Mouse (Mus musculus) left cerebral cortex, postnatal 10 days (tissue): ENCODE data around the gene 5830411N06Rik. TPM values are rescaled to one million over a fixed set of nuclear protein-coding genes. Genes with fewer than 3 reads are reported as not detected.

Experiments used
- DNase-seq, 2 experiments: peaks; one replicate each; pipeline ENCODE4 v3.0.0; 2021 to 2022; ENCODE audit warnings: low spot score in 2 of 2, mixed read lengths in 1 of 2; ENCODE audit errors: extremely low spot score in 1 of 2
- intact Hi-C: fragments of 180-260 bp; cut with DNase I; formaldehyde crosslinking; loops from one replicate; pipeline ENCODE4 v1.15.1; 2025
- total RNA-seq, 2 experiments: library from RNA; stranded (reverse); gene quantifications; 2 replicates each; pipeline ENCODE4 v1.2.3; 2021

The 5830411N06Rik gene
- total RNA-seq, result under 1 TPM in 1 of 2 experiments, not detected in 1; 0.06 TPM

- no peak for DNase-seq
- intact Hi-C loops, result no loop called here
These were observed at the start of gene 5830411N06Rik for GRCm38 (mm10) chr7:140247216-140247615. Gene 5830411N06Rik (plus strand): TSS chr7:140247284.

GRCm38 (mm10) chr7:140201090-140201489 is 46.0 kb upstream of the 5830411N06Rik start:
- no peak for DNase-seq
- intact Hi-C loops, result no loop called here

GRCm38 (mm10) chr7:140205864-140206263 is 41.2 kb upstream of the 5830411N06Rik start, which contains the start of gene Olfr524:
Gene Olfr524 (minus strand): TSS chr7:140205964.
- no peak for DNase-seq
- intact Hi-C loops, result no loop called here

GRCm38 (mm10) chr7:140206904-140207303 is 40.2 kb upstream of the 5830411N06Rik start:
- intact Hi-C loops, result no loop called here
- DNase-seq, result no peak

GRCm38 (mm10) chr7:140208153-140208552 is 38.9 kb upstream of the 5830411N06Rik start:
- no peak for DNase-seq
- intact Hi-C loops, result no loop called here

GRCm38 (mm10) chr7:140208677-140209076 is 38.4 kb upstream of the 5830411N06Rik start:
- no peak for DNase-seq
- intact Hi-C loops, result no loop called here

GRCm38 (mm10) chr7:140213841-140214240 is 33.2 kb upstream of the 5830411N06Rik start:
- intact Hi-C loops, result no loop called here

GRCm38 (mm10) chr7:140217967-140218366 is 29.1 kb upstream of the 5830411N06Rik start, which contains the start of gene Cd163l1:
Gene Cd163l1 (plus strand): TSS chr7:140218267.
- intact Hi-C loops, result no loop called here
- no peak for DNase-seq

More at GRCm38 (mm10) chr7:140213841-140214240, 33.2 kb upstream of the 5830411N06Rik start:
- no peak for DNase-seq

- intact Hi-C loops, result no loop called here
- DNase-seq, result no peak
These were observed 27.8 kb upstream of the 5830411N06Rik start for GRCm38 (mm10) chr7:140219268-140219667.

- intact Hi-C loops, result no loop called here
- no peak for DNase-seq
These were observed 26.7 kb upstream of the 5830411N06Rik start for GRCm38 (mm10) chr7:140220375-140220774.

- no peak for DNase-seq
- intact Hi-C loops, result no loop called here
These were observed 22.9 kb upstream of the 5830411N06Rik start for GRCm38 (mm10) chr7:140224209-140224608.

GRCm38 (mm10) chr7:140228476-140228875 is 18.6 kb upstream of the 5830411N06Rik start:
- DNase-seq, result peak in 1 of 2 experiments; percentile 23
- intact Hi-C loops, result no loop called here

GRCm38 (mm10) chr7:140231026-140231425 is 16.1 kb upstream of the 5830411N06Rik start:
- intact Hi-C loops, result no loop called here
- DNase-seq, result no peak

- intact Hi-C loops, result no loop called here
- DNase-seq, result no peak
These were observed 13.4 kb upstream of the 5830411N06Rik start for GRCm38 (mm10) chr7:140233696-140234095.

- DNase-seq, result no peak
- intact Hi-C loops, result no loop called here
These were observed 6.8 kb downstream of the 5830411N06Rik start for GRCm38 (mm10) chr7:140253780-140254299.

- DNase-seq, result no peak
- intact Hi-C loops, result no loop called here
These were observed 48.7 kb downstream of the 5830411N06Rik start for GRCm38 (mm10) chr7:140295746-140296145.

- intact Hi-C loops, result no loop called here
- DNase-seq, result no peak
These were observed 49.8 kb downstream of the 5830411N06Rik start for GRCm38 (mm10) chr7:140296876-140297275.

- intact Hi-C loops, result no loop called here
- no peak for DNase-seq
These were observed 52.3 kb downstream of the 5830411N06Rik start for GRCm38 (mm10) chr7:140299416-140299815.

- intact Hi-C loops, result no loop called here
- no peak for DNase-seq
These were observed 72.8 kb downstream of the 5830411N06Rik start for GRCm38 (mm10) chr7:140319861-140320385.

- intact Hi-C loops, result no loop called here
These were observed 73.5 kb downstream of the 5830411N06Rik start, which contains the start of gene Olfr525 for GRCm38 (mm10) chr7:140320558-140320957. Gene Olfr525 (plus strand): TSS chr7:140320858.

GRCm38 (mm10) chr7:140321135-140321534 is 74.1 kb downstream of the 5830411N06Rik start:
- intact Hi-C loops, result no loop called here

More at GRCm38 (mm10) chr7:140320558-140320957, 73.5 kb downstream of the 5830411N06Rik start, which contains the start of gene Olfr525:
- no peak for DNase-seq

More at GRCm38 (mm10) chr7:140321135-140321534, 74.1 kb downstream of the 5830411N06Rik start:
- no peak for DNase-seq
